Mouse (Mus musculus) ovary, adult 18-20 months (tissue): ENCODE measurements around the gene Tjp2.
"Not testable (repeated sequence)": the region's sequence is repeated elsewhere in the genome, so short reads cannot be mapped to it uniquely, and the experiment has no call there.

Source experiments
- DNase-seq: peaks from one replicate; pipeline ENCODE4 v3.0.0; 2022; ENCODE audit warnings: low spot score, mixed read lengths

The Tjp2 gene

DNA sequence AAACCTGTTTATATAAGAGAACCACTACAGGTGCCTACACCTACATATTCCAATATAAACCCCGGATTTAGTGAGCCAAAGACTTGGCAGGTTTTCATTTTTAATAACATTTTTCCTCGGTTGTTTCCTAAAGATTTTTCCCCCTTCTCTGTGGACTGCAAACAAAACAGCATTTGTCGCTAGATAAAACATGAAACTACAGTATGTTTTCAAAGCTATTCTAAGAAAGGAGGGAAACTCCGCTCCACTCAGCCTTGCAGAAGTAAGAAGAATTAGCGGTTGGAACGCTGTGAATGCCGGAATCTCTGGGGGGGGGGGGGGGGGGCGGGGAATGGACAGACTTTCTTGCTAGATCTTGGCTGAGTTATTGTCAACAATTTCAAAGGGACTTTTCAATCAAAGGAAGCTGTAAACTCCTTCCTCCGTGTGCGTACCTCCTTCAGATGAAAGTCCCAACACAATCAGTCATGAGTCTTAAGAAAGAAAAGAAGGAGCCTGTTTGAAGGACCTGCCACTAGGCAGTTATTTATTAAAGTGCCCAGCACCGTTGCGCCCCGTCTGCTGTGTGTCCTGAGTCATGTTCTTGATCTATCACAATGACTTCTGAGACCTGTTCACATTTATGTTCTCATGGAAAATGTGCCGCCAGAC lies 3.9 kb downstream of the Tjp2 start:
- DNase-seq: no peak

GRCm38 (mm10) chr19:24219011-24219410 lies 5.8 kb downstream of the Tjp2 start:
- DNase-seq: no peak

- no peak for DNase-seq
These were observed 6.5 kb downstream of the Tjp2 start for GRCm38 (mm10) chr19:24218291-24218690.

- no peak for DNase-seq
These were observed 7.0 kb downstream of the Tjp2 start for GRCm38 (mm10) chr19:24217851-24218250.

- DNase-seq: no peak
These were observed 8.1 kb downstream of the Tjp2 start for GRCm38 (mm10) chr19:24216771-24217170.

GRCm38 (mm10) chr19:24214939-24215338 lies 9.9 kb downstream of the Tjp2 start:
- DNase-seq: no peak

DNA sequence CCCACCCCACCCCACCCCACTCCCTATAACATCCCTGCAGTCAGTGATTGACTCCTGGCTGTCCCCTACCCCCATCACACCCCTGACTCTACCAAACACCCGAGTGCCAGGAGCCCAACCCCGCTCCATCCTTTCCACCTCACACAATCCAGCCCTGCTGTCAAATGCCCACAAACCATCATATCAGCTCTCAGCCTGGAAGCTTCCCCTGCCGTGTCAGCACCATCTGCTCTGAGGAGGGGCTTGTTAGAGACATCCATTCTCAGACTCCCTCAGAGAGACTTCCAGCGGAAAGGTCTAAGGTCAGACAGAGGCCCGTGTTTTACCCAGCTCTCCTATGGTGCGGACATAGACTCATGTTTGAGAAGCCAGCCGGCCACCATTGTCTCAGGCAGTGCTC lies 11.5 kb downstream of the Tjp2 start:
- DNase-seq: no peak

DNA sequence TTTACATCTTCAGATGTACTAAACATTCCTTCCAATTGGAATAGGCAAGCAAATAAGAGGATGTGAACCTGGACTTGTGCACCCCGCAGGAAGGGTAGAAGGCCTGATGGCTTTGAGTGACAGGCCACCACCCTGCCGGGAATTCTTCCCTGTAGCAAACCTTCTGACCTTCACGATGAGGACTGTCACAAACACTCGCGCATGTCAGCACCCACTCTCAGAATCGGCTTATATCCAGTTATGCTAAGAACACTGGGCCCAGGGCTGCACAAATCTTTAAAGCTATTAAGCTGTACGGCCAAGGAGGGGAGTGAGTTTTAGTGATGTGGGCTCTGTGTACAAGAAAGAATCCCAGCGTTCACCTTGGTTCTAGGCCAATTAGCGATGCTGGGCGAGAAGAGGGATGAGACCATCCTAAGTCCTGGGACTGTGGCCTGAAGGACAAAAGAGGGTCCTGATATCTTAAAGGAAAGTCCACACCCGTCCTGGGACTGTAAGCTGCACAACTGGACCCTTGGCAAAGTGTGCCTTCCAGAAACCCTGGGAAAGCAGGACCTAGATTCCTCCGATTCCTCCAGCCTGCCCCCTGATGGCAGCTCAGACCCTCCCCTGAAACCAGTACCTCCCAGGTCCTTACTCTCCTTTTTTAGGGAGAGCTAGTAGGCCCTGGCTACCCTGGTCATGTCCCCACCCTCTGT lies 12.1 kb downstream of the Tjp2 start:
- DNase-seq: no peak

DNA sequence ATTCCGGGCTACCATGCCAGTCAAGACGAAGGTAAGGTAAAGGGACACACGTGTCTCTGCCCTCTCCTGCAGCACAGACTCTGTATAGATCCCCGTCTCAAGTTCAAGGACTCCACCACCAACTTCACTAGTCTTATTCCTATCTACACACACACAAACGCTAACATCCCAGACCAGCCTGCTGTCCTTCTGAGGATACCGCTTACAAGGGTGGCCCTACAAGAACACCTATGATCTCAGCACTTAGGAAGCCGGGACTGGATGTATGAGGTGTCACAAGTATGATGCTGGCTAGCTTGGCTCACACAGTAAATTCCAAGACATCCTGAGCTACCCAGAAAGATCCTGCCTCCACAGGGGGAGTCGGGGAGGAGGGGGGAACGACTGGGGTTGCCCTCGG lies 13.7 kb downstream of the Tjp2 start:
- DNase-seq: no peak

DNA sequence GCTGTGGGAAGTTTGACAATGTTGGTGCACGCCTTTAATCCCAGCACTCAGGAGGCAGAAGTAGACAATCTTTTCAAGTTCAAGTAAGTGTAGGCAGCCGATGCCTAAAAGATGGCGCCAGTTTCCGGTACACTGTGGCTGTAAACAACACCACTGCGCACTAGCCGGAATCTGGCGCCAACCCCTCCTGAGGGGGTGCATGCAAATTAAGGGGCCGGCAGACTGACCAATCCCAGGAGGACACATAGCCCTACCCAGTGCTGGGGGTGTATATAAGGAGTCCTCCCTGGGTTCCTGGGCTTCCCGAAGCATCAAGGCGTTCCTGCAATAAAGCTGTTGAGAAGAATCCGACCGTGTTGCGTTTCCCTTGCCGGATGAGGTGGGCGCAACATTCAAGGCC lies 15.3 kb downstream of the Tjp2 start:
- DNase-seq: no peak

- DNase-seq: no peak
These were observed 16.9 kb downstream of the Tjp2 start for GRCm38 (mm10) chr19:24207967-24208366.

- DNase-seq: no peak
These were observed 19.8 kb downstream of the Tjp2 start for GRCm38 (mm10) chr19:24205001-24205400.

GRCm38 (mm10) chr19:24201848-24202247 lies 23.0 kb downstream of the Tjp2 start:
- DNase-seq: no peak

DNA sequence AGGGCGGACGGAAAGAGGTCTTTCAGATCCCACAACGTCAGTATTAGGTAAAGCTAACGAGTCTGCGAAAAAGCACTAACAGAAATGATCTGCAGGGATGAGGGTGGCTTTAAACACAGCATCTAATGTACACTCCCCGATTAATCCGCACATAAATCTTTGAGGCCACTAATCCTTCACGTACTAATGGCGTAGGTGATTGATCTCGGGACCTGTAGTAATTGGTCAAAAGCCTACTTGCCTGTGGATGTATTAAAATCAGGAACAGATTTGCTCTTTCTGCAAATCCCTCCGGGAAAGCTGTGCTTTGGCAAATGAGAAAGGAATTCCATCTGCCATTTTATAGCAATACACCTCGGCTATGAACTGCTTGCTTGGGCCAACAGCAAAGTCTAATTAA lies 24.3 kb downstream of the Tjp2 start:
- DNase-seq: no peak

- DNase-seq: no peak
These were observed 26.0 kb downstream of the Tjp2 start for GRCm38 (mm10) chr19:24198676-24199303.

DNA sequence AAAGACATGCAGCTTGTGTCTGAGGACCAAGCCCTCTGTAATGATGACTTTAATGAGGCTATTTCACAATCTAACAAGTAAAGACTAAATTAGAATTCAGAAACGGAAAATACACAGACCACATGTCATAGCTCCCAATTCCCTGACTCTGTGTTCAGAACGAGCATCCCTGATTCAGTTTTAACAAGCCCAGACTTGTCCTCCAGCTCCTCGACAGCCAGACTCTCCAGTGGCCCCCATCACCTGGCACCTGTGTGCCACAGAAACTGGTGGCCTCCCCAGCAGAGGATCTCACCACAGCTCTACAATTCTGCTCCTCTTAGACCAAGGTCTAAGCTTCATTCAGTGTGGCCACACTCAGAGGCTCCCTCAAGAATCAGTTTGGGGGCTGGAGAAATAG lies 27.5 kb downstream of the Tjp2 start:
- no peak for DNase-seq

DNA sequence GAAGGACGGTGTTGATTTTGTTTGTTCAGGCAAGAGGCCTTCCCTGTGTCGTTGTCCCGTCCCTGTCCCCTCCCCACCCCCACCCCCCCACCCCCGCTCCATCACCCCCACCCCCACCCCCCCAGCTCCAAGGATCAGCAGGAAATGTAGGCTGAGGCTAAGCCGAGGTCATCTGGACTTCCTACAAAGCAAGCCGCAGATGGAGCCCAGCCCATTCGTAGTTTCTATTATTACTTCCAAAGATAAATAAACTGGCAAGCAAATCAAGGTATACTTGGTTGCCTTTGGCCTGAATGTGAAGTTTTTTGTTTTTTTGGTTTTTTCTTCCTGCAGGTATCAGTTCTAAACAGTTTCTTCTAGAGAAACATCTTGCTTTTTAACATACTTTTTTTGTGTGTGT lies 29.6 kb downstream of the Tjp2 start:
- DNase-seq: no peak

- no peak for DNase-seq
These were observed 30.6 kb downstream of the Tjp2 start for GRCm38 (mm10) chr19:24194216-24194615.

GRCm38 (mm10) chr19:24192946-24193345 lies 31.9 kb downstream of the Tjp2 start:
- no peak for DNase-seq

DNA sequence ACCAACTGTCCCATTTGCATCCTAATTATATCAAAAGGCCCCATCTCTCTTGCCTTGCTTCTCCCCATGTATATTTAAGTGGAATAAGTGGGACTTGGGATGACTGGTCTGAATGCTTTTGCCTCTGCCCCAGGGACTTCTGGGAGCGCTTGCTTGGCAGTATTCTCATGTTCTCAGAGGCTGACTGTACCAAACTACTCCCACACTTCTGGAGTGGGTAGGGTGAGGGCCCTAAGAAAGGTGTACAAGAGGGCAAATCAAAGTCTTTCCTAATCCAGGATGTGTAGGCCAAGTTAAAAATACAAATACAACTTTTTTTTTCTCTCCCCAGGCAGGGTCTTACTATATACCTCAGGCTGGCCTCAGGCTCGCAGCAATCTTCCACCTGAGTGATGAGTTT lies 37.0 kb downstream of the Tjp2 start:
- DNase-seq: no peak

DNA sequence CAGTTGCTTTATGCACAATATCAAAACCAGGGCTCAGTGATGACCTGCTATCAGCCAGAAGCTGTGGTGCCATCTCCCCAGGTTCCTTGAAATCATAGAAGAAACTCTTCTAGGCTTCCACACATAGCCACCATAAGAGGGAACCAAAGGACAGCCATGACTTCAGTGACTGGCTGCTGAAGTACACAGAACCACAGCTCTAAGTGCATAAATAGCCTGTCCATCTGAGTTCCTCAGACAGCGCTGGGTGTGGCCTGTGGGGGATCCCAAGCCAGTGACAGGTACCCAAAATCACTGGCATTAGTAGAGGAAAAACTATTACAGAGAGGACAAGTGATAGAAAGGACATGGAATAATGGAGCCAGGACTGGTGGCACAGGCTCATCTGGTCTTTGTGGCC lies 37.5 kb downstream of the Tjp2 start:
- not testable (repeated sequence) for DNase-seq

- no peak for DNase-seq
These were observed 41.1 kb downstream of the Tjp2 start for GRCm38 (mm10) chr19:24183680-24184235.

DNA sequence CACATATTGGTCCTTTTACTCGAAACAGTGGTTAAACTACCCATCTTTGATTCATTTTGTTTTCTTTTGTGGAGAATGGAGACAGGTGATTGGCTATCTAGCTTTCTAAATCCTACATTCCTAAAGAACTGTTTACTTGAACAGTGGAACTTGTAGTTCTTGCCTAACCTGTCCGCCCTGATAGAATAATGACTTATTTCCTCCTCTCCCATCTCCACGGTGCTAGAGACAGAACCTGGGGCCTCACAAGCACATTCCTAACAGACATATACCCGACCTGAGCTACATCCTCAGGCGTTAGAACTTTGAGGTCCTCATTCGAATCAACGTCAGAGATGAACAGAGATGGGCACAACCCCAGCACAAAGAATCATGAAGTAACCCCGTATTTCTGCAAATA lies 44.4 kb downstream of the Tjp2 start:
- no peak for DNase-seq
